Comparison of ENCODE assay signal across 8 mouse cellular contexts in the genomic region with DNA sequence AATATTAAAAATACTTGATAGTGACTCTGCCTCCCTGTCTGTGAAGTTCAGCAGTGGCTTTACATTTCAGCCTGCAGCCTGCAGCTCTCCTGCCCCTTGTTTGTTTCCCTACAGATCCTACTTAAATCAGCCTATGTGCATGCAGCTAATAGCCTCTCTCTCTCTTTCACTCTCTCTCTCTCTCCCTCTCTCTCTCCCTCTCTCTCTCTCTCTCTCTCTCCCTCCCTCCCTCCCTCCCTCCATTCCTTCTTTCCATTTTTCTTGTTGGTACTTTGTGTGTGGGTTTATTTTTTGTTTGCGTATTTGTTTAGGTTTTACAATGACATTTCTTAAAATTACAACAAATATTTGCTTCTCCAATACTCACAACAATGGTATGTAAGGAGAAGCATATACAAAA. TPM values are rescaled to one million over a fixed set of nuclear protein-coding genes. Genes with fewer than 3 reads are reported as not detected.
DNase-seq lines count a peak whose midpoint lies in the region; ATAC-seq lines count a peak whose summit lies in the region.

A gene (minus strand): TSS at position 101 of the 400 bp plus-strand sequence.

- H3K27me3 ChIP-seq in kidney, embryonic 14.5 days (ENCODE audit: control insufficient read depth, insufficient read depth, low read length) = peaks cover 4% of the 10 kb centered on the region; the same call in 1 of the 2 replicates
- H3K27me3 ChIP-seq in hindbrain, embryonic 13.5 days = no peaks in the 10 kb centered on the region
- peaks cover 26% of the 10 kb centered on the region for H3K27me3 ChIP-seq in liver, embryonic 15.5 days

- H3K4me1 ChIP-seq in kidney, embryonic 14.5 days (ENCODE audit: control insufficient read depth, insufficient read depth, low read length) = 0 out of 2 replicates have a peak, but pooled peaks cover 2% of the 10 kb centered on the region
- peaks cover 24% of the 10 kb centered on the region for H3K4me1 ChIP-seq in hindbrain, embryonic 13.5 days (replicated peaks)
- H3K4me1 ChIP-seq in liver, embryonic 15.5 days (replicated peaks) = no peaks in the 10 kb centered on the region

- H3K9me3 ChIP-seq in kidney, embryonic 14.5 days (ENCODE audit: control insufficient read depth, low read length) = no peaks in the 10 kb centered on the region
- no peaks in the 10 kb centered on the region for H3K9me3 ChIP-seq in hindbrain, embryonic 13.5 days
- H3K9me3 ChIP-seq in liver, embryonic 15.5 days (replicated peaks) = no peaks in the 10 kb centered on the region

- ATAC-seq in kidney, embryonic 14.5 days (ENCODE audit: low FRiP score, low TSS enrichment) = no peak
- ATAC-seq in hindbrain, embryonic 13.5 days (ENCODE audit: low FRiP score) = 0 out of 2 replicates have a peak, but pooled peaks have one; percentile 25
- no peak for ATAC-seq in liver, embryonic 15.5 days (ENCODE audit: insufficient read depth)

- H3K4me2 ChIP-seq in kidney, embryonic 14.5 days (replicated peaks; ENCODE audit: low read depth, low read length) = peak within 1 kb of the TSS; percentile 46
- peak within 1 kb of the TSS; percentile 58 for H3K4me2 ChIP-seq in hindbrain, embryonic 13.5 days
- H3K4me2 ChIP-seq in liver, embryonic 15.5 days = peak within 1 kb of the TSS; percentile 23; the same call in 1 of the 2 replicates

- H3K9ac ChIP-seq in kidney, embryonic 14.5 days (ENCODE audit: low read depth, low read length) = peak within 1 kb of the TSS; percentile 31; the same call in 1 of the 2 replicates
- peak within 1 kb of the TSS; percentile 84 for H3K9ac ChIP-seq in hindbrain, embryonic 13.5 days
- H3K9ac ChIP-seq in liver, embryonic 15.5 days = no peak within 1 kb of the TSS

- 92% methylated on average over 1 of the region's 1 CpGs for WGBS in kidney, embryonic 14.5 days
- 85% methylated on average over 1 of the region's 1 CpGs for WGBS in hindbrain, embryonic 13.5 days
- 83% methylated on average over 1 of the region's 1 CpGs for WGBS in liver, embryonic 15.5 days (ENCODE audit: insufficient replicate concordance)

- no peak within 1 kb of the TSS for H3K27ac ChIP-seq in kidney, embryonic 14.5 days (ENCODE audit: low read depth, low read length)
- H3K27ac ChIP-seq in hindbrain, embryonic 13.5 days = peak within 1 kb of the TSS; percentile 94
- no peak within 1 kb of the TSS for H3K27ac ChIP-seq in liver, embryonic 15.5 days (replicated peaks)

- H3K36me3 ChIP-seq in kidney, embryonic 14.5 days (ENCODE audit: control insufficient read depth, insufficient read depth, low read length) = no peaks in the 10 kb centered on the region
- no peaks in the 10 kb centered on the region for H3K36me3 ChIP-seq in hindbrain, embryonic 13.5 days
- no peaks in the 10 kb centered on the region for H3K36me3 ChIP-seq in liver, embryonic 15.5 days (replicated peaks)

- no peak for DNase-seq in kidney, adult 8-10 months
- no peak for DNase-seq in adrenal gland, postnatal 25 days
- no peak for DNase-seq in ovary, adult 18-20 months (ENCODE audit: low spot score)
- no peak for DNase-seq in spleen, postnatal 10 days (ENCODE audit: low spot score in 2 of 2)
- DNase-seq in embryo, embryonic 9.5 days (ENCODE audit: extremely low spot score) = no peak

- peak within 1 kb of the TSS; percentile 33 for H3K4me3 ChIP-seq in kidney, embryonic 14.5 days (ENCODE audit: low read length)
- peak within 1 kb of the TSS; percentile 63 for H3K4me3 ChIP-seq in hindbrain, embryonic 13.5 days
- peak within 1 kb of the TSS; percentile 8; the same call in 1 of the 2 replicates for H3K4me3 ChIP-seq in liver, embryonic 15.5 days (replicated peaks)

RNA-seq across cellular contexts. Expression of the gene that starts here (rescaled TPM):
- 2.3 and 3.7 TPM in 2 replicates for polyA plus RNA-seq in kidney, embryonic 14.5 days (2014; fragmentation: Nextera tagmentation; extraction: Ambion mirVana)
- 32.9 and 40.3 TPM in 2 replicates for total RNA-seq in adrenal gland, postnatal 25 days (2021)
- polyA plus RNA-seq in hindbrain, embryonic 13.5 days (2015; fragmentation: Nextera tagmentation; extraction: Ambion mirVana) = 95.7 and 97.7 TPM in 2 replicates
- polyA plus RNA-seq in liver, embryonic 15.5 days (2015; fragmentation: Nextera tagmentation; extraction: Ambion mirVana) = 1.1 TPM in 2 replicates

Comparison
In these comparisons a context has a peak if more than half of its experiments do, and no peak if none do; other contexts are left out.
1. RNA of the gene that starts here (polyA plus RNA-seq): 95.7 to 97.7 TPM in hindbrain, embryonic 13.5 days; 2.3 to 3.7 TPM in kidney, embryonic 14.5 days and 1.1 TPM in liver, embryonic 15.5 days; every median in the first group is over 10 times any median in the second.
2. H3K4me3 ChIP-seq: peak in every context shown above with its lines; median percentile 63 in hindbrain, embryonic 13.5 days; 33 in kidney, embryonic 14.5 days; 8 in liver, embryonic 15.5 days.
3. Peak in every context shown above with its lines, with median percentiles within 50 percentile points of each other: H3K4me2 ChIP-seq.